ENCODE assay signal across 9 mouse cellular contexts in genomic region chr7:102417398-102417797, GRCm38 (mm10). TPM values are rescaled to one million over a fixed set of nuclear protein-coding genes. Genes with fewer than 3 reads are reported as not detected.
A peak's percentile ranks its signal among the peaks of the same experiment; 100 is the strongest.
DNase-seq lines count a peak whose midpoint lies in the region; ATAC-seq lines count a peak whose summit lies in the region.
"Had no signal": no experiment of that assay in that cellular context is flagged by ENCODE, and none has a peak within 500 bp of the region (broad histone marks: within the 10 kb centered on the region; RNA-seq: fewer than 3 reads in every experiment).

No protein-coding gene starts in this region.

- no peaks in the 10 kb centered on the region for H3K9me3 ChIP-seq in kidney, embryonic 14.5 days (ENCODE audit: control insufficient read depth, low read length)
- H3K9me3 ChIP-seq in liver, embryonic 11.5 days (ENCODE audit: control insufficient read depth, low read length): no peaks in the 10 kb centered on the region
- H3K9me3 ChIP-seq: limb, embryonic 15.5 days had no signal

- H3K4me3 ChIP-seq in kidney, embryonic 14.5 days (ENCODE audit: low read length): no peak overlapping the region
- no peak overlapping the region for H3K4me3 ChIP-seq in liver, embryonic 11.5 days (ENCODE audit: low read depth, low read length)
- H3K4me3 ChIP-seq: limb, embryonic 15.5 days had no signal

- 5% methylated on average over 4 of the region's 4 CpGs for WGBS in kidney, embryonic 14.5 days
- 5% methylated on average over 4 of the region's 4 CpGs for WGBS in liver, embryonic 11.5 days

- DNase-seq in CD8-positive naive resting alpha-beta T cell, adult 2 months (ENCODE audit: low read depth in 2 of 2, low spot score in 2 of 2): peak; percentile 38 to 59
- DNase-seq in T-cell, adult 2 months (ENCODE audit: low spot score): peak; percentile 69
- DNase-seq in heart, adult 8-10 months (ENCODE audit: low spot score): peak; percentile 53
- DNase-seq in liver, embryonic 11.5 days (ENCODE audit: low spot score): no peak
- peak; percentile 33 for DNase-seq in neural tube, embryonic 10.5 days (ENCODE audit: extremely low spot score, low spot score)
- DNase-seq in thymus, postnatal 25 days: peak; percentile 45

- no peaks in the 10 kb centered on the region for H3K27me3 ChIP-seq in kidney, embryonic 14.5 days (ENCODE audit: control insufficient read depth, insufficient read depth, low read length)
- H3K27me3 ChIP-seq in liver, embryonic 11.5 days (replicated peaks; ENCODE audit: control insufficient read depth, insufficient read depth, low read length): no peaks in the 10 kb centered on the region
- H3K27me3 ChIP-seq: limb, embryonic 15.5 days had no signal

- no peaks in the 10 kb centered on the region for H3K36me3 ChIP-seq in kidney, embryonic 14.5 days (ENCODE audit: control insufficient read depth, insufficient read depth, low read length)
- H3K36me3 ChIP-seq in liver, embryonic 11.5 days (ENCODE audit: control insufficient read depth, insufficient read depth, low read length): no peaks in the 10 kb centered on the region
- H3K36me3 ChIP-seq: limb, embryonic 15.5 days had no signal

- H3K9ac ChIP-seq in kidney, embryonic 14.5 days (ENCODE audit: low read depth, low read length): no peak overlapping the region
- H3K9ac ChIP-seq in liver, embryonic 11.5 days (ENCODE audit: low read depth, low read length): no peak overlapping the region
- H3K9ac ChIP-seq: limb, embryonic 15.5 days had no signal

- H3K4me2 ChIP-seq in kidney, embryonic 14.5 days (replicated peaks; ENCODE audit: low read depth, low read length): no peak overlapping the region
- H3K4me2 ChIP-seq in liver, embryonic 11.5 days: no peak overlapping the region
- H3K4me2 ChIP-seq: limb, embryonic 15.5 days had no signal

- ATAC-seq in common myeloid progenitor, adult 5-6 weeks (replicated peaks; ENCODE audit: low read depth, poor library complexity, severe bottlenecking): peak; percentile 99
- ATAC-seq in kidney, embryonic 14.5 days (ENCODE audit: low FRiP score, low TSS enrichment): peak; percentile 64
- ATAC-seq in liver, embryonic 11.5 days (replicated peaks; ENCODE audit: low FRiP score): peak; percentile 61; the same call in 1 of the 2 replicates

- no peak overlapping the region for H3K27ac ChIP-seq in kidney, embryonic 14.5 days (ENCODE audit: low read depth, low read length)
- H3K27ac ChIP-seq in liver, embryonic 11.5 days (ENCODE audit: low read depth, low read length): no peak overlapping the region
- H3K27ac ChIP-seq: limb, embryonic 15.5 days had no signal

- no peaks in the 10 kb centered on the region for H3K4me1 ChIP-seq in kidney, embryonic 14.5 days (ENCODE audit: control insufficient read depth, insufficient read depth, low read length)
- peaks cover 3% of the 10 kb centered on the region; the same call in 1 of the 2 replicates for H3K4me1 ChIP-seq in liver, embryonic 11.5 days (replicated peaks; ENCODE audit: control insufficient read depth, insufficient read depth, low read length)
- H3K4me1 ChIP-seq: limb, embryonic 15.5 days had no signal

RNA-seq across cellular contexts. Expression of gene Rrm1, which starts 24.1 kb away (rescaled TPM):
- total RNA-seq in common myeloid progenitor, adult 5-6 weeks (2017): 809 and 867 TPM in 2 replicates
- 10 to 100 TPM in 3 of 4 experiments, 1 to 10 TPM in 1; 8.8 to 13.1 (median 10.9) TPM for total RNA-seq in heart, adult 8-10 months (2022)
- 159 and 198 TPM in 2 replicates for polyA plus RNA-seq in kidney, embryonic 14.5 days (2014; fragmentation: Nextera tagmentation; extraction: Ambion mirVana)
- 284 and 324 TPM in 2 replicates for polyA plus RNA-seq in liver, embryonic 11.5 days (2014; fragmentation: Nextera tagmentation; extraction: Ambion mirVana)

Comparison
In these comparisons a context has a peak if more than half of its experiments do, and no peak if none do; other contexts are left out.
1. RNA of gene Rrm1, which starts 24.1 kb away (total RNA-seq): 809 to 867 TPM in common myeloid progenitor, adult 5-6 weeks; 8.8 to 13.1 TPM in heart, adult 8-10 months; every median in the first group is over 10 times any median in the second.
2. Peak in every context shown above with its lines, with median percentiles within 50 percentile points of each other: ATAC-seq.